Mouse (Mus musculus): ENCODE measurements around the gene Tmem91. TPM values are rescaled to one million over a fixed set of nuclear protein-coding genes. Genes with fewer than 3 reads are reported as not detected.

Gene Tmem91
- polyA plus RNA-seq, 1 experiment from 2014 or later = 9.7 TPM

DNA sequence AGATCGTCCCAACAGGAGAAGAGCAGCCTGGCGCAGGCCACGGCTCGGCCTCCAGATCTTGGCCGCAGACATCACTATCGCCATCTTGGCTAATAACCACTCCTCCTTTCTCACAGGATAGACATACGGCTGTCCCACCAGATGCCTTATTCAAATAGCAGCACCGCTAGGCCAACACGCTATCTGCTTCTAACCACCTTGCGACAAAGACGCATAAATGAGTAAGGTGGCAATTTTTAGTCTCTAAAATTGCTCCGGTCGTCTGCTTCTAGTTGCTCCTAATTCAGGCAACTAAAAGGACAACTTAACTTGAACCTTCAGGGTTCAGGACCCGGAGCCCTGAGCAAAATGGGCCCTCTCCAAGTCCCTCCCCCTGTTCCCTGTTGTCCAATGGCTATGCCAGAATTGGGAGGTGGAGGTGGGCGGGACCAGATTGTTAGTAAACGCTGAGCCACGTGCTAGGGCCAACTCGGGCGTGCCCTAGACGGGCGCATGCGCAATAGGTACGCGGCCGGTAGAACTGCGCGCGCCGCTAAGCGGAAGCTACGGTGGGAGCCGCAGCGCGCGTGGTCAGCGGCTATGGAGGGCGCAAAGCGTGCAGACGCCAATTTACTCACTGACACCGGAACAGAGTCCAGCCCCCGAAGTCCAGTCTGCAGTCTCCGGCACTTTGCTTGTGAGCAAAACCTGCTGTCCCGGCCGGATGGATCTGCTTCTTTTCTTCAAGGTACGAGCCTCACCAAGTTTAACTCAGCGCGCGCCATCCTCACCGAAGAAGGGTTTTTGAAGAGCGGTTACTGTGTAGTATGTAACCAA is 16.1 kb downstream of the Tmem91 start, which contains the start of the genes Bckdha and Exosc5:
Gene Bckdha, minus strand, starts transcription at position 325 of the 816 bp plus-strand sequence.
Gene Exosc5, plus strand, starts transcription at position 508 of the 816 bp plus-strand sequence.
- Histone ChIP-seq H3K27ac (peak within 1 kb of the TSS; percentile 36; the same call in 1 of the 2 replicates), H3K4me1 (replicated peaks) (peaks cover 35% of the 10 kb centered on the region), H3K9ac (replicated peaks) (peak within 1 kb of the TSS; percentile 67), H3K4me2 (replicated peaks) (peak within 1 kb of the TSS; percentile 85), H3K27me3 (no peaks in the 10 kb centered on the region), H3K4me3 (replicated peaks) (peak within 1 kb of the TSS; percentile 60), H3K36me3 (peaks cover 7% of the 10 kb centered on the region), H3K9me3 (no peaks in the 10 kb centered on the region)
- ATAC-seq = peak; percentile 97
- under 1% methylated on average over 50 of the region's 50 CpGs for WGBS

DNA sequence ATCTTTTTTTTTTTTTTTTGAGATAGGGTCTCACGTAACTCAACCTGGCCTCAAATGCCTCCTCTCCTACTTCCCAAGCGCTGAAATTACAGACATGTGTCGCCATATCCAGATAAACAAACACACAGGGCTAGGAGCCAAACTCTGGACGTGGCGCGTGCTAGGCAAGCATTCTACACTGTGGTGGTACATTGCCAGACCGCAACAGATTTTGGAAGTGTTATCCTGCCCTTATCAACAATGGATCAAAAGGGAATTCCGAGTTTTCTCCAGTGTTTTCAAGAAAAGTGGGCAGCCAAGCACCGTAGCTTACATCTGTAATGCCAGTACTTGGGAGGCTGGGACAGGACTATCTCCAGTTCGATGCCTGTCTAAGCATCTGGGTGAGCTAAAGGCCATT is 17.2 kb downstream of the Tmem91 start:
- peak overlapping the region; percentile 85 for H3K4me2 ChIP-seq (replicated peaks)
- 42% methylated on average over 10 of the region's 10 CpGs for WGBS
- no peaks in the 10 kb centered on the region for H3K27me3 ChIP-seq
- no peaks in the 10 kb centered on the region for H3K9me3 ChIP-seq
- peak overlapping the region; percentile 66 for H3K9ac ChIP-seq (replicated peaks)
- H3K36me3 ChIP-seq = peaks cover 3% of the 10 kb centered on the region; the same call in 1 of the 2 replicates
- H3K4me3 ChIP-seq (replicated peaks) = peak overlapping the region; percentile 60
- peaks cover 35% of the 10 kb centered on the region for H3K4me1 ChIP-seq (replicated peaks)
- no peak for ATAC-seq
- no peak overlapping the region for H3K27ac ChIP-seq

DNA sequence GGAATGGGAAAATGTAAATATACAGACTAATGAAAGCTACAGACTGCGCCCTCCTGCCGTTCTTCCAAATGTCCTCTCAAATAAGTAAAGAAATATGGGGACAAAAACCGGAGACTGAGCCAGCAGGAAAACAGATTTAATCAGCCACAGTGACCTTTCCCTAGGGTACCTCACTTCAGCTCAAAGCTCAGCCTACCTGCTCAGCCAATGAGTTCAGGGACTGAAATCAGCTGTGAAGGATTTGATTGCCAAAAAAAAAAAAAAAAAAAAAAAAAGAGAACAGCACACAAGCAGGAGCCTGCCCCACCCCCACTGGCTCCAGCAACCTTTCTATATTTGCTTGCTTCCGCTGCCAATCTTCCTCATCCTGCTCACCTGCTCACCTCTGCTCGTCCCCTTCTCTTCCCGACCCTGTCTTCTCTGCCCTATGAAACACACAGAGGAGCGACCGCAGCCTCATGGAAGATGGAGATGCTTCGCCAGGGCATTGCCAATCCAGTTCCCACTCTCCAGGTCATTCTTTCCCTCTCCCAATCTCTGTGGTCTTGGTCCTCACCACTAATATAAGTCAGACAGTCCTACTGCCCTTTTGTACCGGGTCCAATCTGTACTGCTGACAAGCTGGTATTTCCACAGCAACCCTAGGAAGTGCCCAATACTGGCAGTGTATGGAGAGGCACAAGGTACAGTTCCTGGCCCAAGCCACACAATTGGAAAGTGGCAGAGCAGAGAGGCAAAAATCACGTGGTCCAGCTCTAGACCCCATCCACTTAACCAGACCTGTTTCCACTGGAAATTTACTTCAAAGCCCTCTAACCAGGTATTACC is 19.2 kb downstream of the Tmem91 start:
- no peaks in the 10 kb centered on the region for H3K27me3 ChIP-seq
- no peaks in the 10 kb centered on the region for H3K9me3 ChIP-seq
- 81% methylated on average over 11 of the region's 11 CpGs for WGBS
- no peaks in the 10 kb centered on the region; the same call in 1 of the 2 replicates for H3K36me3 ChIP-seq
- H3K4me2 ChIP-seq (replicated peaks) = no peak overlapping the region
- H3K4me3 ChIP-seq (replicated peaks) = no peak overlapping the region
- ATAC-seq = no peak
- H3K9ac ChIP-seq (replicated peaks) = no peak overlapping the region
- no peak overlapping the region for H3K27ac ChIP-seq
- peaks cover 35% of the 10 kb centered on the region for H3K4me1 ChIP-seq (replicated peaks)

DNA sequence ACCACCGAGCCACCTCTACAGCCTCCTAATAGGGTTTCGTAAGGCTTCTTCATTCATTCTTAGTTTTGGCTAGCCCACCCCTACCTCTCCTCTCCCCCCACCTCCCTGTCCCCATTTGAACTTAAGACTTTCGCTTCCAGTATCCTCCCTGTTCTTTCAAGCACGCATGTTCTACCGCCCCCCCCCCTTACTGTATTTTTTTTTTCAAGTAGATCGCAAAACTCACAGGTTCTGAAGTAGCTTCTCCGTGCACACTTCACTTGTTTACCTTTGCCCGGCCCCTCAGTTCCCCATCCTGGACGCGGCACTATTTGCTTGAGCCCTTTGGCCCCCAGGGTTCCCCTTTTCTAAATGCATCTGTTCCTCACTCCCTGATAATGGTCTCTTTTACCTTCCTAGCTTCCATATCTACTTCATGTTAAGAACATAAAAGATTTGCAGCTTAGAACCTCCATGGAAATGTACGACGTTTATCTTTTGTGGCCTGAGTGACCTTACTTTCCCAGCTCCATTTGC is 22.7 kb downstream of the Tmem91 start:
- peaks cover 20% of the 10 kb centered on the region for H3K4me1 ChIP-seq (replicated peaks)
- 91% methylated on average over 12 of the region's 12 CpGs for WGBS
- H3K9me3 ChIP-seq = no peaks in the 10 kb centered on the region
- no peak overlapping the region for H3K27ac ChIP-seq
- no peak overlapping the region for H3K4me2 ChIP-seq (replicated peaks)
- H3K27me3 ChIP-seq = no peaks in the 10 kb centered on the region
- no peak for ATAC-seq
- H3K4me3 ChIP-seq (replicated peaks) = no peak overlapping the region
- no peak overlapping the region for H3K9ac ChIP-seq (replicated peaks)
- H3K36me3 ChIP-seq = no peaks in the 10 kb centered on the region; the same call in 1 of the 2 replicates

DNA sequence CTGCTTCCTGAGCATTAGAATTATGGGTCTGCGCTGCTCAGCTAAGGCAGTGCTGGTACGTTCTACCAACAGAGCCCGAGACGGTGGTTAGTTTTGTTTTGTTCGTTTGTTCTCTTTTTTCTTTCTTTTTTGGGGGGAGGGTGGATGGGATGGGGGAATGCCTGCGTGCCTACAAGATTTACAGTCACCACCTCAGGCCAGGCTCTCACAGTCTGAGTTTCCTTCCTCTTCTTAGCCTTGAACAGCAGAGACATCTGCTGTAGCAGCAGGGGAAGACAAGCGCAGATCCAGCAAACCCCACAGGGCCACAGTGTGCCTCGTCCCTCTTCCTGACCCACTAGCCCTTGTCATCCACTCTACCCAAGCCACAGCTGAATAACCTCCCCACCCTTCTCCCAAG is 23.7 kb downstream of the Tmem91 start:
- Histone ChIP-seq H3K36me3 (no peaks in the 10 kb centered on the region; the same call in 1 of the 2 replicates), H3K9ac (replicated peaks) (no peak overlapping the region), H3K27ac (no peak overlapping the region), H3K4me1 (replicated peaks) (peaks cover 11% of the 10 kb centered on the region), H3K4me3 (replicated peaks) (no peak overlapping the region), H3K9me3 (no peaks in the 10 kb centered on the region), H3K4me2 (replicated peaks) (no peak overlapping the region), H3K27me3 (no peaks in the 10 kb centered on the region)
- ATAC-seq = no peak
- WGBS = 92% methylated on average over 8 of the region's 8 CpGs

DNA sequence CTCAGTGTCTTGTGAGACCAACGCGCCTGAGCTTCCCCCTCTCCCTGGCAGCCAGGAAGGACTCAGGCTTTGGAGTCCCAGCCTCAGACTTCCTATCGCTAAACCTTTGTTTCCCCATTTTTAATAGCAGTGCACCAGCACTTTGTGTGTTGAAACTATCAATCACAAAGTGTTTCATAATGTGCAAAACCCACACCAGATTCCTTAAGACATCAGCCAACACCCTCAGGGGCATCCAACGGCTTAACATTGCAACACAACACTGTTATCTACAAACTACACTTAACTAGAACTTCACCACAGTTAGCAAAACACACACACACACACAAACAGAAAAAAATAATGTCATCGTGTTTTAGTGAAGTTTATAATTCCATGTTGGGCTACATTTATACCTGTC is 25.1 kb downstream of the Tmem91 start:
- WGBS = 89% methylated on average over 5 of the region's 5 CpGs
- H3K4me1 ChIP-seq (replicated peaks) = 0 out of 2 replicates have a peak, but pooled peaks cover 5% of the 10 kb centered on the region
- ATAC-seq = no peak
- no peak overlapping the region for H3K4me2 ChIP-seq (replicated peaks)
- H3K36me3 ChIP-seq = peaks cover 6% of the 10 kb centered on the region
- H3K9me3 ChIP-seq = no peaks in the 10 kb centered on the region
- H3K4me3 ChIP-seq (replicated peaks) = no peak overlapping the region
- no peaks in the 10 kb centered on the region for H3K27me3 ChIP-seq
- H3K27ac ChIP-seq = no peak overlapping the region
- no peak overlapping the region for H3K9ac ChIP-seq (replicated peaks)

DNA sequence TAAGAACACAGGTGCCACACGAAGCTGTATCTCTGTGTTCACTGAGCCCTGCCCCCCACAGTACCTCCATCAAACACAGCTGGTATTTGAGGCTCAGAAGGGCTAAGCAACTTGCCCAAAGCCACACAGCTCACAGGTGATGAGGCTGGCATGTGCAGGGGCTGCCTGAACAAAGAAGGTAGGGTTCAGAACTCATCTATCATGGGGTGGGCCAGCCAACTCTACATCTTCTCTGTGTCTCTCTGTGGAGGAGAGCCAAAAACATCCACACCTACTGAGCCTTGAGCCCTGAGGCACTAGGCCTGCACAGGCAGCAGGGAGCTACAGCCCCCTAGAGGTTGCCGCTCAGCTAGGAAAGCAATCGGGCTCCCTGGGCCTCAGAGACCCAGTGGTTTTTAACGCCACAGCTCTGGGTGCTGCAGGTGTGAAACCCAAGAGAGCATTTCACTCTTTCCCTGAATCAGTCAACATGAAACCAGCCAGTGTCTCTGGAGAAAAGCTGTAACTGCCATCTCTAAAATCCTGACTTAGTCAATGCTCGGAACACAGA is 27.3 kb downstream of the Tmem91 start:
- WGBS = 61% methylated on average over 5 of the region's 5 CpGs
- Histone ChIP-seq H3K4me3 (replicated peaks) (no peak overlapping the region), H3K36me3 (peaks cover 7% of the 10 kb centered on the region), H3K27me3 (no peaks in the 10 kb centered on the region), H3K9ac (replicated peaks) (no peak overlapping the region), H3K4me1 (replicated peaks) (0 out of 2 replicates have a peak, but pooled peaks cover 5% of the 10 kb centered on the region), H3K4me2 (replicated peaks) (no peak overlapping the region), H3K27ac (no peak overlapping the region), H3K9me3 (no peaks in the 10 kb centered on the region)
- no peak for ATAC-seq

DNA sequence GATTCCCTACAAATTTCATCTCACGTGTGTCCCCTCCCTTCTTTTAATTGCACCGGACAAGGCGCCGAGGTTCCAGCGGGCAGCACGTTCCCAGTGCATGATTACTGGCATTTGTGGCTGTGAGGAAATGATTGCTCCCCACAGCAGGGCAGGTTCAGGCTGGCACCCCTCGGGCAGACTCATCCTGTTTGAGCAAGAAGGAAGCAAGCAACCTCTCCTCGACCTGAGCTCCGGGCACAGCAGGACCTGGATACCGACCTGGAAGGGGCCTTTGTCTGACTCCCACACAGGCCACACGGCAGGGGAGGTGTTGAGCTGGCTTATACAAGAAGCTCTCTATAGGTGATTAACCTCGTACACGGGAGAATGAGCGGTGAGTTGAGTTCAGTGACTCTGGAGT is 29.9 kb downstream of the Tmem91 start:
- Histone ChIP-seq H3K4me2 (replicated peaks) (no peak overlapping the region), H3K9ac (replicated peaks) (no peak overlapping the region), H3K4me3 (replicated peaks) (no peak overlapping the region), H3K27ac (no peak overlapping the region), H3K36me3 (peaks cover 24% of the 10 kb centered on the region), H3K27me3 (no peaks in the 10 kb centered on the region), H3K4me1 (replicated peaks) (0 out of 2 replicates have a peak, but pooled peaks cover 5% of the 10 kb centered on the region), H3K9me3 (no peaks in the 10 kb centered on the region)
- ATAC-seq = no peak
- WGBS = 48% methylated on average over 14 of the region's 14 CpGs

DNA sequence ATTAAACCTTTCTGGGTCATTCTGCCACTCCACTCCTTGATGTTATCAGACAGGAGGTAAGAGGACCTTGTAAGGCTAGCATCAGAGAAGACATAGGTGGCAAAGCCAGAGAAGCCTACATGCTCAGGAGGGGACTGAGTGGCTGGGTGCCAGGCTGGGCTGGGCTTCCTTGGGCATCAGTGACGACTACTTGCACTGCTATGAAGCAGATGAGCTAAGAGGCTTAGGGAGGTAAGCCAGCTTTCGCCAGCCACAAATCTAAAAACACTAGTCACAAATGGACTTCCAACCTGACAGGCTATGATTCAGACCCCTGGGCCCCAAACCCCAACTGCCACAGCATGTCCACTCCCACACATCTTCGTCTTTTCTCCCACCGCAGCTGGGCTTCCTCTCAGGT is 30.3 kb downstream of the Tmem91 start:
- no peaks in the 10 kb centered on the region for H3K9me3 ChIP-seq
- H3K4me1 ChIP-seq (replicated peaks) = 0 out of 2 replicates have a peak, but pooled peaks cover 5% of the 10 kb centered on the region
- no peaks in the 10 kb centered on the region for H3K27me3 ChIP-seq
- ATAC-seq = no peak
- no peak overlapping the region for H3K4me3 ChIP-seq (replicated peaks)
- H3K4me2 ChIP-seq (replicated peaks) = no peak overlapping the region
- H3K9ac ChIP-seq (replicated peaks) = no peak overlapping the region
- WGBS = 73% methylated on average over 4 of the region's 4 CpGs
- peaks cover 28% of the 10 kb centered on the region for H3K36me3 ChIP-seq
- no peak overlapping the region for H3K27ac ChIP-seq

DNA sequence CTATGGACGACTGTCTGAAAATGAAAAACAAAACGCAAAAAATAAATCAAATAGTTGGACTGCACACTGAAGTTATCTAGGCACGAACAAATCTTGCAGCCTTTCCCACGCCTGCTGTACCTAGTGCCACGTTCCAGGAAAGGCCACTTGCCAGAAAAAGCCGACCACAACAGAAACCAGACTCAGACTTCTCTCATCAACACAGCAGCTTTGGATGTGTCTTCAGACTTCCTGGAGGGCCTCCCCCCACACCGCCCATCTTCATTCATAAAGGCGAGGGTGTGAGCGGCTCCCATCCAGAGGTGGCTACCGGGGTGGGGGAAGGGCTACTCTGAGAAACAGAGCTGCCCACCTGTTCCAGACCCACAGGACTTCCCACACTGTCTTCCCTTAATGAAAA is 30.8 kb downstream of the Tmem91 start:
- no peak for ATAC-seq
- Histone ChIP-seq H3K36me3 (peaks cover 29% of the 10 kb centered on the region), H3K4me1 (replicated peaks) (0 out of 2 replicates have a peak, but pooled peaks cover 3% of the 10 kb centered on the region), H3K27ac (no peak overlapping the region), H3K27me3 (no peaks in the 10 kb centered on the region), H3K4me3 (replicated peaks) (no peak overlapping the region), H3K9ac (replicated peaks) (no peak overlapping the region), H3K4me2 (replicated peaks) (no peak overlapping the region), H3K9me3 (no peaks in the 10 kb centered on the region)
- 89% methylated on average over 10 of the region's 10 CpGs for WGBS

DNA sequence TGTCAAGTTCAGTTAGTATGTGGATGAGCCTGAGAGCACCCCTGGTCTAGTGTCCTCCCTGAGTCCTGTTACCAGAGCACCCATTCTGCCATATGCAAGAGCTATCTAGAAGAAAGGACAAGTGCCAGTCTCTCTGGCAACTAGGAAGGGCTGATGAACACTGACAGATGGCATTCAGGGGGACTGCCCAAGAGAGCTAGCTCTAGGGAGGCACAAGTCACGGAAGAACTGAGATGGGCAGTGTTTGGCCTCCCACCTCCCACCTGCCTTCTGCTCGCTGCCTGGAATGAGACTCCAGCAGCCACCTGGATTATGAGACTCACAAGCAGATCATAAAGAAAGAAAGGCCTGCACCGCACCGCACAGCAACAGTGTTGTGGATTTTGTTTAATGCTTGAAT is 35.2 kb downstream of the Tmem91 start:
- H3K36me3 ChIP-seq = peaks cover 62% of the 10 kb centered on the region
- no peak overlapping the region for H3K9ac ChIP-seq (replicated peaks)
- no peak overlapping the region for H3K4me3 ChIP-seq (replicated peaks)
- WGBS = 87% methylated on average over 4 of the region's 4 CpGs
- no peak for ATAC-seq
- no peaks in the 10 kb centered on the region for H3K9me3 ChIP-seq
- no peak overlapping the region for H3K27ac ChIP-seq
- no peaks in the 10 kb centered on the region for H3K27me3 ChIP-seq
- H3K4me1 ChIP-seq (replicated peaks) = no peaks in the 10 kb centered on the region
- no peak overlapping the region for H3K4me2 ChIP-seq (replicated peaks)
